Mouse (Mus musculus) hindbrain, embryonic 11.5 days (tissue): ENCODE measurements around the gene Pts. TPM values are rescaled to one million over a fixed set of nuclear protein-coding genes. Genes with fewer than 3 reads are reported as not detected.
A peak's percentile ranks its signal among the peaks of the same experiment; 100 is the strongest.

Source experiments
- ATAC-seq: fragments of 200-750 bp; cut with Nextera tagmentation; 2 replicates; pipeline ENCODE4 v1.8.0; 2017; ENCODE audit warnings: mild to moderate bottlenecking, moderate TSS enrichment, moderate library complexity; ENCODE audit not compliant: low FRiP score
- DNase-seq: peaks from one replicate; pipeline ENCODE4 v3.0.0-alpha.2; 2015; ENCODE audit warnings: low spot score
- H3K27ac ChIP-seq: fragments of 300-500 bp; sonication (generic); 2 replicates; pipeline ENCODE4 v1.5.1; 2014; ENCODE audit warnings: mild to moderate bottlenecking, low read depth, low read length
- H3K27me3 ChIP-seq: fragments of 300-500 bp; sonication (generic); 2 replicates; pipeline ENCODE4 v1.6.1; 2014; ENCODE audit warnings: mild to moderate bottlenecking, low read length, moderate library complexity, mixed read lengths; ENCODE audit not compliant: control insufficient read depth, insufficient read depth
- H3K36me3 ChIP-seq: fragments of 300-500 bp; sonication (generic); 2 replicates; pipeline ENCODE4 v1.6.1; 2014; ENCODE audit warnings: mild to moderate bottlenecking, low read length, moderate library complexity, mixed read lengths; ENCODE audit not compliant: control insufficient read depth, insufficient read depth
- H3K4me1 ChIP-seq: fragments of 300-500 bp; sonication (generic); replicated peaks from 2 replicates; pipeline ENCODE4 v1.6.1; 2014; ENCODE audit warnings: low read length, mixed read lengths; ENCODE audit not compliant: control insufficient read depth, insufficient read depth
- H3K4me2 ChIP-seq: fragments of 300-500 bp; sonication (generic); replicated peaks from 2 replicates; pipeline ENCODE4 v1.6.1; 2014; ENCODE audit warnings: mild to moderate bottlenecking, low read depth, low read length
- H3K4me3 ChIP-seq: fragments of 300-500 bp; sonication (generic); 2 replicates; pipeline ENCODE4 v1.5.1; 2014; ENCODE audit warnings: low read depth, low read length
- H3K9ac ChIP-seq: fragments of 300-500 bp; sonication (generic); 2 replicates; pipeline ENCODE4 v1.6.1; 2014; ENCODE audit warnings: low read depth, low read length
- H3K9me3 ChIP-seq: fragments of 300-500 bp; sonication (generic); 2 replicates; pipeline ENCODE4 v1.6.1; 2016; ENCODE audit warnings: low read length; ENCODE audit not compliant: control insufficient read depth
- WGBS: fragments of 180-500 bp; shearing (Covaris S2); extraction: QIAGEN DNeasy Blood & Tissue Kit; methylation state at CpG from one replicate; pipeline ENCODE4 v1.1.7; 2014; 5-methylcytosine and 5-hydroxymethylcytosine counted together
- polyA plus RNA-seq: library from polyadenylated mRNA; unstranded; fragments of >200 nt; fragmentation: Nextera tagmentation; extraction: Ambion mirVana; gene quantifications from 2 replicates; pipeline ENCODE4 v1.2.1, GENCODE M21; 2014

Pts gene
- polyA plus RNA-seq, 1 experiment from 2014 or later, result 98.2 TPM

DNA sequence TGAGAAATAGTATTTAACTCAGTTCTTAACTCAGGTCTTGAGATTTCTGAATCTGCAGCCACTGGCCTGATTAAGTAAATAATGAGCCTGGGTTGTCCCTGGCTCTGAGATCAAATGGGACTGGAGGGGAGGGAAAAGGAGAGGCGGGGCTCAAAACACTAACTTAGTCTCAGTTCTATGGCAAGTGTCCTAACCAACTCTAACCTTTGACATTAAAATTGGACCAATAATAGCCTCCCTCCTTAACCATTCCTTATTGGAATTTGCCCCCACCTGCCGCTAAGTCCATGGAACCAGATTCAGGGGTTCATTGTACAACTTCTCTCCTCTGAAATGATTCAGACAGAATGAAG is 26.5 kb upstream of the Pts start, which contains the start of gene Bco2:
TSS of gene Bco2 (minus strand) at position 88 of the 353 bp plus-strand sequence.
- Histone ChIP-seq H3K4me3 (peak within 1 kb of the TSS; percentile 13; the same call in 1 of the 2 replicates), H3K27me3 (no peaks in the 10 kb centered on the region), H3K4me1 (no peaks in the 10 kb centered on the region), H3K4me2 (peak within 1 kb of the TSS; percentile 20; the same call in 1 of the 2 replicates), H3K9me3 (no peaks in the 10 kb centered on the region), H3K9ac (peak within 1 kb of the TSS; percentile 49), H3K36me3 (no peaks in the 10 kb centered on the region), H3K27ac (peak within 1 kb of the TSS; percentile 45; the same call in 1 of the 2 replicates)
- WGBS, result 29% methylated on average over 2 of the region's 2 CpGs
- ATAC-seq (no peak), DNase-seq (no peak)

- peak within 1 kb of the TSS; percentile 45; the same call in 1 of the 2 replicates for H3K27ac ChIP-seq
- H3K9me3 ChIP-seq, result no peaks in the 10 kb centered on the region
- DNase-seq, result peak; percentile 49
- ATAC-seq, result peak; percentile 70; the same call in 1 of the 2 replicates
- H3K36me3 ChIP-seq, result no peaks in the 10 kb centered on the region
- no peaks in the 10 kb centered on the region for H3K27me3 ChIP-seq
- H3K4me3 ChIP-seq, result peak within 1 kb of the TSS; percentile 13; the same call in 1 of the 2 replicates
- WGBS, result 23% methylated on average over 12 of the region's 12 CpGs
- peak within 1 kb of the TSS; percentile 20; the same call in 1 of the 2 replicates for H3K4me2 ChIP-seq
- peak within 1 kb of the TSS; percentile 49 for H3K9ac ChIP-seq
- H3K4me1 ChIP-seq, result no peaks in the 10 kb centered on the region
Observed at GRCm38 (mm10) chr9:50554241-50555093, 25.9 kb upstream of the Pts start, which contains the start of gene Il18. Il18 (plus strand) TSS chr9:50554827.

GRCm38 (mm10) chr9:50553547-50553946 is 25.0 kb upstream of the Pts start:
- H3K27ac ChIP-seq, result no peak overlapping the region
- WGBS, result 85% methylated on average over 2 of the region's 2 CpGs

DNA sequence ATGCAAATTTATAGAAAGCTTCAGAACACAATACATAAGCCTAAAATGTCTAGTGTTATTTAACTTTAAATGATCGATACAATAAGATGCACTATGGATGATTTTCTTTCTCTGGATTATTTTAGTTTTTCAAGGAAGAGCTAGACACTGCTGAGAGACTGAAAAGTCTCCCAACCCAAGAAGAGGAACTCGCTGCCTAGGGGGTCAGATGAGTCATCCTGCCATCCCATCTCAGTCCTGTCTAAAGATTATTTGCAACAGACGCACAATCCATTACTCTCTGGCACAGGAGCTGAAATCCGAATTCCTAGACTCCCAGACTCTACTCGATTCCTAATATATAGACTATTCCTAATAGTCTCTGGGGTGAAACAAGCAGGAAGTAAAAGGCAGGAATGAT is 23.7 kb upstream of the Pts start:
- DNase-seq, result no peak
- Histone ChIP-seq H3K4me2 (no peak overlapping the region), H3K4me1 (no peaks in the 10 kb centered on the region), H3K27me3 (no peaks in the 10 kb centered on the region), H3K36me3 (no peaks in the 10 kb centered on the region), H3K9me3 (no peaks in the 10 kb centered on the region), H3K27ac (no peak overlapping the region), H3K4me3 (no peak overlapping the region), H3K9ac (no peak overlapping the region)
- no peak for ATAC-seq
- 88% methylated on average over 5 of the region's 5 CpGs for WGBS

More at GRCm38 (mm10) chr9:50553547-50553946, 25.0 kb upstream of the Pts start:
- DNase-seq, result no peak
- no peak overlapping the region for H3K4me3 ChIP-seq
- no peak overlapping the region for H3K9ac ChIP-seq
- no peaks in the 10 kb centered on the region for H3K36me3 ChIP-seq
- ATAC-seq, result no peak
- no peak overlapping the region for H3K4me2 ChIP-seq
- no peaks in the 10 kb centered on the region for H3K4me1 ChIP-seq
- H3K27me3 ChIP-seq, result no peaks in the 10 kb centered on the region
- no peaks in the 10 kb centered on the region for H3K9me3 ChIP-seq

GRCm38 (mm10) chr9:50548936-50549335 is 20.4 kb upstream of the Pts start:
- Histone ChIP-seq H3K9ac (no peak overlapping the region), H3K4me2 (no peak overlapping the region), H3K4me1 (no peaks in the 10 kb centered on the region), H3K27ac (no peak overlapping the region), H3K4me3 (no peak overlapping the region), H3K9me3 (no peaks in the 10 kb centered on the region), H3K27me3 (no peaks in the 10 kb centered on the region), H3K36me3 (no peaks in the 10 kb centered on the region)
- ATAC-seq, result no peak
- no peak for DNase-seq
- 91% methylated on average over 4 of the region's 4 CpGs for WGBS

- H3K4me1 ChIP-seq, result no peaks in the 10 kb centered on the region
- no peak overlapping the region for H3K4me2 ChIP-seq
- no peaks in the 10 kb centered on the region for H3K9me3 ChIP-seq
- no peak overlapping the region for H3K9ac ChIP-seq
- H3K36me3 ChIP-seq, result no peaks in the 10 kb centered on the region
- no peak for ATAC-seq
- WGBS, result 67% methylated on average over 5 of the region's 5 CpGs
- H3K27me3 ChIP-seq, result no peaks in the 10 kb centered on the region
- no peak overlapping the region for H3K27ac ChIP-seq
- H3K4me3 ChIP-seq, result no peak overlapping the region
- no peak for DNase-seq
Observed at GRCm38 (mm10) chr9:50547859-50548478, 19.4 kb upstream of the Pts start.

DNA sequence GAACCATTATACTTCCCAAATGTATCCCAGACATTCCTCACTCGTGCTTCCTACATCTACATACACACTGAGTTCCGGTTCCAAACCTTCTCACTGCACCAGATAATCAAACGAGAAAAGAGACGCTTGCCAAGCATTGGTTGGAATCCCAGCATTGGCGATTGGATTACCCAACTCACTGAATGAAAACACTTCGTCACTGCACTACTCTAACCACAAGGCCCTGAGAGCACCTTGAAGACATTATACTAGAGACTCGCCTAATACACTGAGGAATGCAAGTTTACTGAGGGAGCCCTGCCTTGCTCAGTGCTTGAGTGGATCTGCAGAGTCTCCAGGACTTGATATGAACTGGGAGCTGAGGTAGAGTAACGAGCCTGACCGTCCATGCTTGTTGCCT is 13.9 kb upstream of the Pts start:
- 75% methylated on average over 9 of the region's 9 CpGs for WGBS
- ATAC-seq (no peak), DNase-seq (no peak)
- H3K4me3 ChIP-seq, result no peak overlapping the region
- no peaks in the 10 kb centered on the region for H3K36me3 ChIP-seq
- H3K9me3 ChIP-seq, result no peaks in the 10 kb centered on the region
- H3K27ac ChIP-seq, result no peak overlapping the region
- no peaks in the 10 kb centered on the region for H3K27me3 ChIP-seq
- H3K4me2 ChIP-seq, result no peak overlapping the region
- no peaks in the 10 kb centered on the region for H3K4me1 ChIP-seq
- H3K9ac ChIP-seq, result no peak overlapping the region

- WGBS, result 83% methylated on average over 7 of the region's 7 CpGs
Observed at GRCm38 (mm10) chr9:50540170-50540569, 11.6 kb upstream of the Pts start.

More at GRCm38 (mm10) chr9:50540170-50540569, 11.6 kb upstream of the Pts start:
- no peaks in the 10 kb centered on the region for H3K4me1 ChIP-seq
- no peak overlapping the region for H3K27ac ChIP-seq
- no peak overlapping the region for H3K4me2 ChIP-seq
- H3K9ac ChIP-seq, result no peak overlapping the region
- H3K4me3 ChIP-seq, result no peak overlapping the region
- no peaks in the 10 kb centered on the region for H3K9me3 ChIP-seq
- H3K27me3 ChIP-seq, result no peaks in the 10 kb centered on the region
- ATAC-seq (no peak), DNase-seq (no peak)
- H3K36me3 ChIP-seq, result no peaks in the 10 kb centered on the region
